Mouse (Mus musculus) kidney, adult 10 weeks (tissue): ENCODE data around the gene Olfr1242. TPM values are rescaled to one million over a fixed set of nuclear protein-coding genes. Genes with fewer than 3 reads are reported as not detected.

Experiments
- polyA plus RNA-seq: library from polyadenylated mRNA; stranded (reverse); fragments of 350-450 nt; fragmentation: Illumina TruSeq; extraction: RNeasy Lipid Tissue Mini Kit (QIAGEN cat#74804); gene quantifications from one replicate; pipeline ENCODE4 v1.2.3, GENCODE M21; 2014; ENCODE audit warnings: low read depth, low replicate concordance

Gene Olfr1242
- not detected for polyA plus RNA-seq

DNA sequence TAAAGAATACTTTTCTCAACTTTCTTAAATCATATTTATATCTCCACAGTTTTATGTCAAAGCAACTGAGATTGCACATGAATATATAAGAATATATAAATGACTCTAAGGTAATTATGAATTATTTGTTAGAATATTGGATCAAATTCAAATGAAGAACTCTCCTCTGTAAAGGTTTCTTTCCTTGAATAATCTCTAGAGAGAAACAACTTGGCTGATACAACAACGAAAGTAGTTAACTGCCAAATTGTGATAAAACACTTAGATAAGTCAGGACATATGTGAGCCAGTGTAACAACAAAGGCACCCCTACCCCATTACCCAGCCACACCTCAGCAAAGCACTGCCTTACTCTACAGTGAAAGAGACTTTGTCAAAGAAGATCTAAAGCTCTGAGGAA lies at the start of gene Olfr1242:
TSS of gene Olfr1242 (minus strand) at position 101 of the 400 bp plus-strand sequence.

DNA sequence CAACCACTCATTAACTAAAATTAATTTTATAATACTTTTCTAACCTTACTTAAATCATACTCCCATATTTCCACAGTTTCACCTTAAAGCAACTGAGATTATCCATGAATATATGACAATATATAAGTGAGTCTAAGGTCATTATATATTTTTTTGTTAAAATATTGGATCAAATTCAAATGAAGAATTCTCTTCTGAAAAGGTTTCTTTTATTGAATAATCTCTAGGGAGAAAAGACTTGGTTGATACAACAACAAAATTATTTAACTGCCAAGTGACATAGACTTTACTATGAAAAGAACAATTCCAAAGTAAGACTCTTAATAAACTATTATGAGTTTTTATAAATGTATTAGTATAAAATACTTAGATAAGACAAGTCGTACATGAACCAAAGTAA lies 33.3 kb upstream of the Olfr1242 start, which contains the start of gene Olfr1243:
TSS of gene Olfr1243 (minus strand) at position 101 of the 400 bp plus-strand sequence.

DNA sequence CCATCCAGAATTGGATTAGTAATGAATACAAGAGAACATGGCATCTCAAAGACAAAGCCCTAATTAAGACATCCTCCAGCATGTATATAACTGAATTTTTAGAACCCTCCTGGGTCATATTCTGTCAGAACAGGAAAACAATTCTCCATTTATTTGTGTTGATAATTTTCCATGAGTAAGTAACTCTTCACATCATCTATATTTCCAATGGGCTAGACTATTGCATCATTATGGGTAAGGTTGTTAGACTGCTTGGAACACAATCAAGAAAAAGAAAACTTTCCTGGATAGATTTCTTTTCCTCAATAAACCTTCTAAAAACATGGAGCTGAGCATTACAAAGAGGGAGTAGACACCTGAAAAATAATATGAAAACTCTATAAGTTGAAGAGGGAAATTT lies 11.1 kb downstream of the Olfr1242 start, which contains the start of gene Olfr1241:
TSS of gene Olfr1241 (minus strand) at position 101 of the 400 bp plus-strand sequence.

DNA sequence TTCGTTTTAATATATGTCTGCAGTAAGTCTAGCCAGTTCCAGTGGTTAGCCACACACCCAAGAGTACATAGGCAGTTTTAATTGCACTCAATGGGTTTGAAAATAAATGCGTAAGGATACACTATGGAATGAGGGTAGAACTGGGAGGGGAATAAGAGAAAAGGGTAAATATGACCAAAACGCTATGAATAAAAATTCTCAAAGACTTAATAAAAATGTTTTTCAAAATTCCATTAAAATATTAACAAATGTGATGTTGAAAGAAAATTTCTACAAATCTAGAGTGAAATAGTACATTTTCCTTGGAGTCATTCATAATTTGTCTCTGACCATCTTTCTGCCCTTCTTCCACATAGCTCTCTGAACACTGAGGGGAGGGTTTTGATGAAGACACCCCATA lies 55.2 kb downstream of the Olfr1242 start, which contains the start of gene Olfr1240:
TSS of gene Olfr1240 (minus strand) at position 101 of the 400 bp plus-strand sequence.

Other genes with a start within 250 kb of the Olfr1242 start
- gene Olfr1228, start 244.3 kb downstream of the Olfr1242 start, polyA plus RNA-seq = not detected
- gene Olfr1229, start 210.3 kb downstream of the Olfr1242 start, polyA plus RNA-seq = not detected
- not detected for gene Olfr1230, start 201.1 kb downstream of the Olfr1242 start, polyA plus RNA-seq
- not detected for gene Olfr1231, start 191.3 kb downstream of the Olfr1242 start, polyA plus RNA-seq
- gene Olfr1232, start 168.7 kb downstream of the Olfr1242 start, polyA plus RNA-seq = not detected
- not detected for gene Olfr1233, start 155.9 kb downstream of the Olfr1242 start, polyA plus RNA-seq
- not detected for gene Olfr1234, start 133.5 kb downstream of the Olfr1242 start, polyA plus RNA-seq
- gene Olfr1238, start 88.7 kb downstream of the Olfr1242 start, polyA plus RNA-seq = not detected
- not detected for gene Olfr1239, start 77.9 kb downstream of the Olfr1242 start, polyA plus RNA-seq
- not detected for gene Olfr1240, start 55.3 kb downstream of the Olfr1242 start, polyA plus RNA-seq
- gene Olfr1241, start 11.2 kb downstream of the Olfr1242 start, polyA plus RNA-seq = not detected
- not detected for gene Olfr1243, start 33.2 kb upstream of the Olfr1242 start, polyA plus RNA-seq
- gene Olfr1245, start 80.1 kb upstream of the Olfr1242 start, polyA plus RNA-seq = not detected
- not detected for gene Olfr1246, start 94.8 kb upstream of the Olfr1242 start, polyA plus RNA-seq
- not detected for gene Olfr1247, start 115.8 kb upstream of the Olfr1242 start, polyA plus RNA-seq
- gene Olfr1248, start 119.9 kb upstream of the Olfr1242 start, polyA plus RNA-seq = not detected
- not detected for gene Olfr1249, start 136.6 kb upstream of the Olfr1242 start, polyA plus RNA-seq
- not detected for gene Olfr1250, start 163.1 kb upstream of the Olfr1242 start, polyA plus RNA-seq
- not detected for gene Olfr1251, start 173.6 kb upstream of the Olfr1242 start, polyA plus RNA-seq
- gene Olfr1252, start 226.7 kb upstream of the Olfr1242 start, polyA plus RNA-seq = not detected